Mouse (Mus musculus): ENCODE data around the gene Usf1. TPM values are rescaled to one million over a fixed set of nuclear protein-coding genes. Genes with fewer than 3 reads are reported as not detected.

Usf1 gene
- total RNA-seq (2014; fragmentation: Nextera tagmentation) (24.1 and 32.0 TPM in 2 replicates), total RNA-seq (2017) (46.2 and 60.5 TPM in 2 replicates)

GRCm38 (mm10) chr1:171410947-171411484 is at the start of gene Usf1:
Usf1 (plus strand) TSS chr1:171411313.
- ATAC-seq (replicated peaks; ENCODE audit: low FRiP score, low TSS enrichment, poor library complexity, severe bottlenecking): peak; percentile 89

GRCm38 (mm10) chr1:171365934-171366333 is 45.2 kb upstream of the Usf1 start:
- ATAC-seq (replicated peaks; ENCODE audit: low FRiP score, low TSS enrichment, poor library complexity, severe bottlenecking): no peak

GRCm38 (mm10) chr1:171369845-171370556 is 41.1 kb upstream of the Usf1 start, which contains the start of gene Nectin4:
Nectin4 (plus strand) TSS chr1:171370099.
- peak; percentile 34; the same call in 1 of the 2 replicates for ATAC-seq (replicated peaks; ENCODE audit: low FRiP score, low TSS enrichment, poor library complexity, severe bottlenecking)

GRCm38 (mm10) chr1:171372880-171373279 is 38.2 kb upstream of the Usf1 start:
- ATAC-seq (replicated peaks; ENCODE audit: low FRiP score, low TSS enrichment, poor library complexity, severe bottlenecking): no peak

GRCm38 (mm10) chr1:171373946-171374345 is 37.2 kb upstream of the Usf1 start:
- no peak for ATAC-seq (replicated peaks; ENCODE audit: low FRiP score, low TSS enrichment, poor library complexity, severe bottlenecking)

- no peak for ATAC-seq (replicated peaks; ENCODE audit: low FRiP score, low TSS enrichment, poor library complexity, severe bottlenecking)
Observed at GRCm38 (mm10) chr1:171375646-171376097, 35.4 kb upstream of the Usf1 start.

GRCm38 (mm10) chr1:171378298-171378697 is 32.8 kb upstream of the Usf1 start:
- ATAC-seq (replicated peaks; ENCODE audit: low FRiP score, low TSS enrichment, poor library complexity, severe bottlenecking): no peak

- ATAC-seq (replicated peaks; ENCODE audit: low FRiP score, low TSS enrichment, poor library complexity, severe bottlenecking): peak; percentile 90
Observed at GRCm38 (mm10) chr1:171379935-171380599, 31.0 kb upstream of the Usf1 start.

GRCm38 (mm10) chr1:171382096-171382620 is 29.0 kb upstream of the Usf1 start:
- no peak for ATAC-seq (replicated peaks; ENCODE audit: low FRiP score, low TSS enrichment, poor library complexity, severe bottlenecking)

- ATAC-seq (replicated peaks; ENCODE audit: low FRiP score, low TSS enrichment, poor library complexity, severe bottlenecking): no peak
Observed at GRCm38 (mm10) chr1:171384361-171384760, 26.8 kb upstream of the Usf1 start.

GRCm38 (mm10) chr1:171385171-171385570 is 25.9 kb upstream of the Usf1 start:
- no peak for ATAC-seq (replicated peaks; ENCODE audit: low FRiP score, low TSS enrichment, poor library complexity, severe bottlenecking)

- ATAC-seq (replicated peaks; ENCODE audit: low FRiP score, low TSS enrichment, poor library complexity, severe bottlenecking): no peak
Observed at GRCm38 (mm10) chr1:171387099-171387498, 24.0 kb upstream of the Usf1 start.

- ATAC-seq (replicated peaks; ENCODE audit: low FRiP score, low TSS enrichment, poor library complexity, severe bottlenecking): peak; percentile 87
Observed at GRCm38 (mm10) chr1:171388376-171389102, 22.6 kb upstream of the Usf1 start, which contains the start of gene Arhgap30. Arhgap30 (plus strand) TSS chr1:171388954.

- peak; percentile 53 for ATAC-seq (replicated peaks; ENCODE audit: low FRiP score, low TSS enrichment, poor library complexity, severe bottlenecking)
Observed at GRCm38 (mm10) chr1:171390101-171390500, 21.0 kb upstream of the Usf1 start.

- ATAC-seq (replicated peaks; ENCODE audit: low FRiP score, low TSS enrichment, poor library complexity, severe bottlenecking): no peak
Observed at GRCm38 (mm10) chr1:171401821-171402220, 9.3 kb upstream of the Usf1 start.

- ATAC-seq (replicated peaks; ENCODE audit: low FRiP score, low TSS enrichment, poor library complexity, severe bottlenecking): no peak
Observed at GRCm38 (mm10) chr1:171402991-171403390, 8.1 kb upstream of the Usf1 start.

GRCm38 (mm10) chr1:171407263-171407662 is 3.9 kb upstream of the Usf1 start:
- ATAC-seq (replicated peaks; ENCODE audit: low FRiP score, low TSS enrichment, poor library complexity, severe bottlenecking): no peak

GRCm38 (mm10) chr1:171410231-171410630 is 882 bp upstream of the Usf1 start:
- ATAC-seq (replicated peaks; ENCODE audit: low FRiP score, low TSS enrichment, poor library complexity, severe bottlenecking): no peak

GRCm38 (mm10) chr1:171411492-171411941 is 404 bp downstream of the Usf1 start:
- peak; percentile 8 for ATAC-seq (replicated peaks; ENCODE audit: low FRiP score, low TSS enrichment, poor library complexity, severe bottlenecking)

Measured in megakaryocyte-erythroid progenitor cell, adult 5-6 weeks (primary cell).